Mouse (Mus musculus): ENCODE data around the gene Itpr3.

GRCm38 (mm10) chr17:27082796-27083195, 25.7 kb downstream of the Itpr3 start:
- TF ChIP-seq EP300 (IDR thresholded peaks at IDR 0.05) (no peak), CTCF (IDR thresholded peaks at IDR 0.05) (no peak)
